Mouse (Mus musculus): Measurements from ENCODE around the gene Upf3a. TPM values are rescaled to one million over a fixed set of nuclear protein-coding genes. Genes with fewer than 3 reads are reported as not detected.

Upf3a gene
- polyA plus RNA-seq (2021; fragmentation: Nextera tagmentation): 30.5 and 40.2 TPM in 2 replicates
- long read RNA-seq, experiment 1, transcript Upf3a-201 (9 exons, 2,057 nt): major isoform, 115 of 148 reads
- long read RNA-seq, experiment 1, partial matches to known transcripts: 8 of 148 reads
- long read RNA-seq, experiment 1, other reads (novel, unspliced or antisense): 24 of 148 reads
- long read RNA-seq, experiment 2, transcript Upf3a-201 (9 exons, 2,057 nt): major isoform, 45 of 81 reads
- long read RNA-seq, experiment 2, partial matches to known transcripts: 24 of 81 reads
- long read RNA-seq, experiment 2, other reads (novel, unspliced or antisense): 10 of 81 reads

GRCm38 (mm10) chr8:13785250-13785763, at the start of gene Upf3a:
Gene Upf3a (plus strand): TSS chr8:13785615.

DNA sequence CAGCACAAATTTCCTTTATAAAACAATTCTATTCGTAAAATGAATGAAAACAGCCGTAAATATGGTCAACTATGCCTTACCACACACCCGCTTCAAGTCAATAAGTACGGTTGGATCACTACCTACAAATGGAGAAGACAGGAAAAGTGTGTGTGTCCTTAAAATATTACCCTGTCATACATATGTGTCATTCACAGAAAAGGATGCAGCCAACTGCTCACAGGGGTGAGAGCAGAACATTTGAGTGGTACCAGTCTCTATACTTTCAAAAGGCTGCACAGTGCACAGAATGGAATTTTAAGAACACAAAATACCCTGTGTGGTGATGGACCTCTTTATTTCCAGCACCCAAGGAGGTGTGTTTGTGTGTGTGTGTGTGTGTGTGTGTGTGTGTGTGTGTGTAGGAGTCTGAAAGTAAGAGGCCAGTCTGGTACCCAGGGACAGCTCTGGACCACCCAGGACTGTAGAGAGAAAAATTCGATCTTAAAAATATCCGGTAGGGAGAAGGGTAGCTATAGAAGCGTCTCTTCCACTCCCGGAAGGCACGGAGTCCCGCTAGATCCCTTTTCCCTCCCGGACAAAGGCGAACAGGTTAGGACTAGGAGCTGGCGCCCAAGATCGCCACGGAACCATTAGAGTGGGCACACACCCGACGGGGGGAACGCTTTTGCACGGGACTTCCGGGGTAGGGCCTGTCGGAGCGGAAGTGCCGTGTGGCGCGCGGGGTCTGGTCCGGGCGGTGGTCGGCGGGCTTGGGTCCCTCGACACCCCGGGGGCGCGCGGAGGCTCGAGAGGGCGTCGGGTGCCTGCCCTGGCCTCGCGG, 28.2 kb upstream of the Upf3a start, which contains the start of gene Cdc16:
Cdc16 (plus strand) TSS at position 695 of the 823 bp plus-strand sequence.

DNA sequence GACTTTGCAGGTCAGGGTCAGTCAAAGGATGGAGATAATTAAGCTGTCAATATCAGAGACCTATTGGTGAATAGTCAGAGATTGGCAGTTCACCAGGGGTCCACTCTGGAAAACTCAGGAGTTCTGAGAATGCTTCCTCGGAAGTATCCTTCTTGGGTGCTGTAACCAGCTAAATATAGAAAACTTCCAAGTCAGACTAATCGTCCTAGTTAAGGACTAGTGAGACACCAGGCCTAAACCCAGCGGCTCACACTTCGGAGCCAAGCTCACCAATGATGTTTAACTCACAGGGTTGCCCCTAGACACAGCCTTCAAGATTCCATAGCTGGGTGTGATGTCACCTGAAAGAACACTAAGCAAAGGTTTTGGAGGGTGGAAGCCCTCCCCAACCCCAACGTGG, 52.9 kb downstream of the Upf3a start, which contains the start of gene AF366264:
AF366264 (minus strand) TSS at position 101 of the 400 bp plus-strand sequence.

Other genes with a start within 250 kb of the Upf3a start
- gene 1700029H14Rik, start 223.2 kb upstream of the Upf3a start, polyA plus RNA-seq (2021; fragmentation: Nextera tagmentation): not detected in 2 replicates
- 17.2 TPM in 2 replicates for gene Rasa3, start 108.0 kb upstream of the Upf3a start, polyA plus RNA-seq (2021; fragmentation: Nextera tagmentation)
- 0.33 and 0.69 TPM in 2 replicates for gene Cfap97d2, start 79.7 kb upstream of the Upf3a start, polyA plus RNA-seq (2021; fragmentation: Nextera tagmentation)
- gene Cdc16, start 27.9 kb upstream of the Upf3a start, polyA plus RNA-seq (2021; fragmentation: Nextera tagmentation): 27.5 and 37.9 TPM in 2 replicates
- gene AF366264, start 52.8 kb downstream of the Upf3a start, polyA plus RNA-seq (2021; fragmentation: Nextera tagmentation): not detected in 2 replicates
- 10.7 and 10.8 TPM in 2 replicates for gene Champ1, start 84.0 kb downstream of the Upf3a start, polyA plus RNA-seq (2021; fragmentation: Nextera tagmentation)
- gene Coprs, start 104.7 kb downstream of the Upf3a start, polyA plus RNA-seq (2021; fragmentation: Nextera tagmentation): 106 and 117 TPM in 2 replicates

Data from left cerebral cortex, adult 6 months (tissue).